Mouse (Mus musculus) neural tube, embryonic 12.5 days (tissue): ENCODE measurements at regions not wholly inside any gene's neighbourhood (a gene's known extent, or its start where the extent isn't known, plus 50 kb on each side); places are given as distances from the start of the nearest gene placed in this dataset.

ENCODE experiments used
- ATAC-seq: fragments of 200-750 bp; cut with Nextera tagmentation; 2 replicates; pipeline ENCODE4 v1.8.0; 2017; ENCODE audit warnings: low read depth, mild to moderate bottlenecking, moderate TSS enrichment, moderate library complexity; ENCODE audit not compliant: low FRiP score
- H3K27ac ChIP-seq: fragments of 300-500 bp; sonication (generic); 2 replicates; pipeline ENCODE4 v1.5.1; 2016
- H3K27me3 ChIP-seq: fragments of 300-500 bp; sonication (generic); replicated peaks from 2 replicates; pipeline ENCODE4 v1.6.1; 2016; ENCODE audit warnings: mild to moderate bottlenecking
- H3K36me3 ChIP-seq: fragments of 300-500 bp; sonication (generic); 2 replicates; pipeline ENCODE4 v1.6.1; 2016; ENCODE audit warnings: mild to moderate bottlenecking
- H3K4me1 ChIP-seq: fragments of 300-500 bp; sonication (generic); 2 replicates; pipeline ENCODE4 v1.6.1; 2016
- H3K4me2 ChIP-seq: fragments of 300-500 bp; sonication (generic); replicated peaks from 2 replicates; pipeline ENCODE4 v1.6.1; 2016; ENCODE audit warnings: mild to moderate bottlenecking
- H3K4me3 ChIP-seq: fragments of 300-500 bp; sonication (generic); 2 replicates; pipeline ENCODE4 v1.5.1; 2016
- H3K9ac ChIP-seq: fragments of 300-500 bp; sonication (generic); 2 replicates; pipeline ENCODE4 v1.6.1; 2016; ENCODE audit warnings: mild to moderate bottlenecking
- H3K9me3 ChIP-seq: fragments of 300-500 bp; sonication (generic); 2 replicates; pipeline ENCODE4 v1.6.1; 2016; ENCODE audit warnings: mild to moderate bottlenecking
- WGBS: fragments of 180-500 bp; shearing (Covaris S2); methylation state at CpG from one replicate; pipeline ENCODE4 v1.1.7; 2016; 5-methylcytosine and 5-hydroxymethylcytosine counted together

DNA sequence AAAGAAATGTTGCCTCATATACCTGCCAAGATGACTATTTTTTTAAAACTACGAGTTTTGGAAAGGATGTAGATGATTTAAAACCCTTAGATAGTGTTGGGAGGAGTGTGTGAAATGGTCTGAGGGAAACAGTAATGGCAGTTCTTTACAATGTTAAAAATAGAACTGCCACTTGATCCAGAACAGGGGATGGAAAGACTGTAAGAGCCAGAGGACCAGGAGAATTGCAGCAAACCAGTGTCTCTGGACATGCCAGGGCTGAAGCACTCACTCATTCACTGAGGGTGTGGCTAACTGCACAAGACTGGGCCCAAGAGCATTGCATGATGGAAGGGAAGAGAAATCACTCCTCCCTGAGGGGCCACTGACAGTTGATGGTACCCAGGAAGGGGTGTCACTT lies 53.9 kb upstream of the Rasgef1b start:
- Histone ChIP-seq H3K4me2 (no peak overlapping the region), H3K4me1 (peaks cover 10% of the 10 kb centered on the region), H3K9me3 (no peaks in the 10 kb centered on the region), H3K27ac (no peak overlapping the region), H3K27me3 (no peaks in the 10 kb centered on the region), H3K9ac (no peak overlapping the region), H3K36me3 (no peaks in the 10 kb centered on the region), H3K4me3 (no peak overlapping the region)
- WGBS = 82% methylated on average over 1 of the region's 1 CpGs
- no peak for ATAC-seq

DNA sequence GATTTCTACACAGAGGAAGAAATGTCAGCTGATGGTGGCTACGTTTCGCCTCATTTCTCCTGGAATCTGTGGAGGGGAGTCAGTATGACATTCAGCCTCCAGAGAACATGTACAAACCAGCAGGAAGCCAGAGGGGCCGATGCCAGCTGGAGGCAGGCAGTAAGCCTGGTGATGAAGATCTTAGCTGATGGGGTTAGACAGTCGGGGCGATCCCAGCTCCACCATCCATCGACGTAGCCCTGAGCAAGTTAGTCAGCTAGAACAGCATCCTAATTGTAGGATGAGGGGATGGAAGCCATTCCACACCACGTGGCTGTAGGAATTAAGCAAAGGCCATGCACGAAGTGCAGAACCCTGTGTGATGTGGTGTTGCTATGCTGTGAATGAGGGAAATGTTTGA lies 57.0 kb upstream of the Rasgef1b start:
- Histone ChIP-seq H3K4me2 (no peak overlapping the region), H3K36me3 (no peaks in the 10 kb centered on the region), H3K9ac (no peak overlapping the region), H3K27ac (no peak overlapping the region), H3K27me3 (no peaks in the 10 kb centered on the region), H3K4me1 (peaks cover 15% of the 10 kb centered on the region), H3K9me3 (no peaks in the 10 kb centered on the region), H3K4me3 (no peak overlapping the region)
- ATAC-seq = 0 out of 2 replicates have a peak, but pooled peaks have one; percentile 26
- 75% methylated on average over 9 of the region's 9 CpGs for WGBS

DNA sequence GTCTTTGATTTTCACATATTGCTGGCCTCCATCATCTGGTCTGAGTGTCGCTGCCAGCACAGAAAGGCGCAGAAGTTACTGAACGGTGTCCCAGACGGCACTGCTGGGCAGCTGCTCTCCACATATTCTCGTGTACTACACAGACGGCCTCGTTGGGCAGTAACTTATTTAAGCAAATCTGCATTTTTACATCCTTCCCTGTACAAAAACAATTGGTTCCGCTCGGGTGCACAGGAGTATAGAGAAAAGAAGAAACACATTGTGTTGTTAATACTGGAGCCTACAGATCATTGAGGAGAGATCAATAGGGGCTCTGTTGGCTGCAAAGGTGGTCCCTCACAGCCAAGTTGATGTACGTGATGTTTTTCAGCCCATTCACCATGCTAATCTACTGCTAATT lies 58.4 kb upstream of the Rasgef1b start:
- H3K4me2 ChIP-seq = peak overlapping the region; percentile 15
- H3K27ac ChIP-seq = no peak overlapping the region
- ATAC-seq = peak; percentile 90
- H3K9ac ChIP-seq = no peak overlapping the region
- peaks cover 15% of the 10 kb centered on the region for H3K4me1 ChIP-seq
- 23% methylated on average over 10 of the region's 10 CpGs for WGBS
- H3K4me3 ChIP-seq = no peak overlapping the region
- no peaks in the 10 kb centered on the region for H3K27me3 ChIP-seq
- no peaks in the 10 kb centered on the region for H3K9me3 ChIP-seq
- no peaks in the 10 kb centered on the region for H3K36me3 ChIP-seq

DNA sequence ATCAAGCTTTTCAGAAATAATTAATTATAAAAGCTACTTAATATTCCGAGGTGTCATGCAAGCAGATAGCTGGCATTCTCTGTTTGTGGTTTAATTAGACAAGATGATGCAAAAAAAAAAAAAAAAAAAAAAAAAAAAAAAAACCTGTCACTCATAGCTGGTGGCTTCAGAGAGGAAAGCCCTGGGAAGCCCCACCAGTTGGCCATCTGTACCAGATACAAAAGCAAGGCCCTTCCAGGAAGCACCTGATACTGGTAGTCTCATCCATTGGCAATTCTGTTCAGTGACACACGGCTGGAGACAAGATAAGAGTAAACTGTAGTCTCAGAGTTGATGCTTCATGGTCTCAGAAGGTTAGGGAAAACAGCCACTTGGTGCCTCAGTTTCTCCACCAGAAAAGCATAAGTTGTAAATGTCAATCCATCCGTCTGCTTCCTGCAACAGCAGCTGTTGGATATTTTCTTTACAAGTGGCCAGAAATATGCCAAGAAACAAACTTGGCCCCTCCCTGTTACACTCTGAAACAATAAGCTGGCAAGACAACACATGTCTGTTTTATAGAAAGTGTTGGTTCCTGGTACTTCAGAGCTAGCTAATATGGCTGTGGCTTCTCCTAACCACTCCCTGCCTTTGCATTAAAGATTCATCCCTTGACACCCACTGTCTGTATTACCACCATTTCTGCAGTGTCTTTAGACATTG lies 59.0 kb upstream of the Rasgef1b start:
- no peak overlapping the region for H3K27ac ChIP-seq
- no peaks in the 10 kb centered on the region for H3K36me3 ChIP-seq
- H3K4me2 ChIP-seq = no peak overlapping the region
- no peaks in the 10 kb centered on the region for H3K9me3 ChIP-seq
- H3K4me1 ChIP-seq = peaks cover 15% of the 10 kb centered on the region
- H3K27me3 ChIP-seq = no peaks in the 10 kb centered on the region
- no peak overlapping the region for H3K4me3 ChIP-seq
- no peak overlapping the region for H3K9ac ChIP-seq
- peak; percentile 68; the same call in 1 of the 2 replicates for ATAC-seq
- WGBS = 55% methylated on average over 3 of the region's 3 CpGs

DNA sequence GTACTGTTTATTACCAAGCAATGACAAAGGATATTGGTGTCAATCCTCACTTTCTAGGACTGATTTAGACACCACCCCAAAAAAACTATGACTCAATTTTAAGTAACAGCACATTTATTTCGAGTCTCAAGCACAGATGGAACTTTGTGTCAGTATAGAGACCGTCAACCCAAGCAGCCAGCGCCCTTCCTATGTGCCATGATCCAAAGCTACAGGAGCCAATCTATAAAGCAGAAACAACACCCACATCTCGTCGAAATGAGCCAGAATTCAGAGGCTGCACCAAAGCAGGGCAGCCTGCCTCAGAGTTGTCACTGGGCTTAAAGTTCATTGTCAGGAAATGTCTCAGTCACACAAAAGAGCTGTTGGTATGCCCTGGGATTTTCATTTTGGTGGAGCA lies 61.9 kb upstream of the Rasgef1b start:
- Histone ChIP-seq H3K36me3 (no peaks in the 10 kb centered on the region), H3K4me2 (no peak overlapping the region), H3K9ac (no peak overlapping the region), H3K4me1 (peaks cover 15% of the 10 kb centered on the region), H3K9me3 (no peaks in the 10 kb centered on the region), H3K27ac (no peak overlapping the region), H3K27me3 (no peaks in the 10 kb centered on the region), H3K4me3 (no peak overlapping the region)
- ATAC-seq = no peak
- WGBS = 89% methylated on average over 5 of the region's 5 CpGs

DNA sequence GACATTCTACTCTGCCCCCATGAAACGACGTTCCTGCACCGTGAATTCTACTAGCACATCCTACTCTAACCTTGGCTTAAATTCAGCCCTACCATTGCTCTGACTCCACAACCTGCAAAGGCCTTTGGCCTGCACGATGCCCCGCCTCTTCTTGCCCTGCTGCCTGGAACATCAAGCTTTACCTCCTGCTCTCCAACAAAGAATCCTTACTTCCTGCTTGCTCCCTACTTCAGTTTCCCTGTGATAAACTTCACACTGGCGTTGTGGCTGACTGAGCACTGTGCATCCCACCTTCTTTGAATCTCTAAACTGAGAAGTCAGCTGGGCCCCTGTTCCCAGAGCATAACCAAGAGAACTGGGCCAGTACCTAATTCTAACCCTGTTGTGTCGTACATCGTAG lies 71.7 kb upstream of the Rasgef1b start:
- Histone ChIP-seq H3K4me1 (peaks cover 7% of the 10 kb centered on the region; the same call in 1 of the 2 replicates), H3K9me3 (no peaks in the 10 kb centered on the region), H3K36me3 (no peaks in the 10 kb centered on the region), H3K9ac (no peak overlapping the region), H3K4me3 (no peak overlapping the region), H3K27me3 (0 out of 2 replicates have a peak, but pooled peaks cover 5% of the 10 kb centered on the region), H3K27ac (no peak overlapping the region), H3K4me2 (no peak overlapping the region)
- ATAC-seq = no peak
- 71% methylated on average over 8 of the region's 8 CpGs for WGBS

DNA sequence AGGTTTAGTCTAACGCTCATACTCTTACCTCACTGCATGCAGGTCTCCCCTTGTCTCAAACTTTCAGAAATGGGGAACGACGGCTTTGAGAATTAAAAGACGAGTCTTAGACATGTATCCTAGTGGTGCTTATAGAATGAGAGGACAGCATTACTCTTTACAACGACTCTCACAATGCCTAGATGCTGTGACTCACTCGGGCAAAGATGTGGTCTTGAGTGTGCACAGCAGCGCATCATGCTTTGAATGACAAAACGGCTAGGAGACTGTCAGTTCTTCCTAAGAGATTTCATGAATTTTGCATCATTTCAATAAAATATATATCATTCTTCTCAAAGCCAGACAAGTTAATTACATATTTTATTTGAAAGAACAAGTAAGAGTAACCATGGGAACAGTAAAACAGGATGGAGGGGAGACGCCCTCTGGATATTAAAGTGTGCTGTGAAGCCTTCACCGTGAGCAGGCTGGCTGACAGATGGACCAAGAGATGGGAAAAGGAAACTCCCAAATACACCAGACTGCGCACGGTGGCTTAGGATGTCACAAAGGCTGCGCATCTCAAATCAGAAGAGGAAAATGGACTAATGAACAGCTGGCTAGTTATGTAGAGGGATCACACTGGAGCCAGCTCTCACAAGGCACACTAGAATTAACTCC lies 73.1 kb upstream of the Rasgef1b start:
- Histone ChIP-seq H3K9ac (no peak overlapping the region), H3K36me3 (no peaks in the 10 kb centered on the region), H3K4me2 (no peak overlapping the region), H3K27me3 (0 out of 2 replicates have a peak, but pooled peaks cover 5% of the 10 kb centered on the region), H3K9me3 (no peaks in the 10 kb centered on the region), H3K4me3 (no peak overlapping the region), H3K27ac (no peak overlapping the region), H3K4me1 (peaks cover 7% of the 10 kb centered on the region; the same call in 1 of the 2 replicates)
- WGBS = 45% methylated on average over 13 of the region's 13 CpGs
- no peak for ATAC-seq

DNA sequence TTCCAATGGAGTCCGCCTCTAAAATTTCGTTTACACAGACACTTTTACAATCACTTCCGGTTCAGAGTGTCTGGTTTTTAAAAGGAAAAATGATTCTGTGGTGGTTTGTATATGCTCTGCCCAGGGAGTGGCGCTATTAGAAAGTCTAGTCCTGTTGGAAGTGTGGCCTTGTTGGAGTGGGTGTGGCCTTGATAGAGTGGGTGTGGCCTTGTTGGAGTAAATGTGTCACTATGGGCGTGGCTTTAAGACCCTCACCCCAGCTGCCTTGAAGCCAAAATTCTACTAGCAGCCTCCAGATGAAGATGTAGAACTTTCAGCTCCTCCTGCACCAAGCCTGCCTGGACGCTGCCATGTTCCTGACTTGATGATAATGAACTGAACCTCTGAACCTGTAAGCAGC lies 79.2 kb upstream of the Vamp9 start:
- 84% methylated on average over 6 of the region's 6 CpGs for WGBS

DNA sequence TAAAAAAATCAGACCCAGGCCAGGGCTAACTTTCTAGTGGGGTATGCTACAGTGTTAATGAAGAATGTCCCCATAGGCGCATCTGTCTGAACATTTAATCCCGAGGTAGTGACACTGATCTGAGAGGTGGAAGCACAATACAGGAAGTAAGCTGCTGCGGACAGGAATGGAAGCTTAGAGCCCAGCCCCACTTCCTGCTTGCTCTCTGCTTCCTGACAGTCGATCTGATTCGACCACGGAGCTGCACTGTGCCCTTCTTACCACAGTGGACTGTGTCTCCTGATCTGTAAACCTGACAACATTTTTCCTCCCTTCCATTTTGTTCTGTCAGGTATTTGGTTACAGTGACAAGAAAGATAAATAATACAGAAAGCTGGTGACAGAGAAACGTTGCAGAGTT lies 77.5 kb upstream of the Vamp9 start:
- WGBS = 80% methylated on average over 7 of the region's 7 CpGs
- Histone ChIP-seq H3K4me1 (no peaks in the 10 kb centered on the region; the same call in 1 of the 2 replicates), H3K4me2 (no peak overlapping the region), H3K36me3 (no peaks in the 10 kb centered on the region), H3K27ac (no peak overlapping the region), H3K9ac (no peak overlapping the region), H3K4me3 (no peak overlapping the region), H3K27me3 (no peaks in the 10 kb centered on the region), H3K9me3 (no peaks in the 10 kb centered on the region)
- no peak for ATAC-seq

More for the DNA sequence above, 79.2 kb upstream of the Vamp9 start:
- Histone ChIP-seq H3K9ac (no peak overlapping the region), H3K27me3 (no peaks in the 10 kb centered on the region), H3K4me3 (no peak overlapping the region), H3K4me1 (no peaks in the 10 kb centered on the region; the same call in 1 of the 2 replicates), H3K4me2 (no peak overlapping the region), H3K9me3 (no peaks in the 10 kb centered on the region), H3K36me3 (no peaks in the 10 kb centered on the region), H3K27ac (no peak overlapping the region)
- no peak for ATAC-seq

DNA sequence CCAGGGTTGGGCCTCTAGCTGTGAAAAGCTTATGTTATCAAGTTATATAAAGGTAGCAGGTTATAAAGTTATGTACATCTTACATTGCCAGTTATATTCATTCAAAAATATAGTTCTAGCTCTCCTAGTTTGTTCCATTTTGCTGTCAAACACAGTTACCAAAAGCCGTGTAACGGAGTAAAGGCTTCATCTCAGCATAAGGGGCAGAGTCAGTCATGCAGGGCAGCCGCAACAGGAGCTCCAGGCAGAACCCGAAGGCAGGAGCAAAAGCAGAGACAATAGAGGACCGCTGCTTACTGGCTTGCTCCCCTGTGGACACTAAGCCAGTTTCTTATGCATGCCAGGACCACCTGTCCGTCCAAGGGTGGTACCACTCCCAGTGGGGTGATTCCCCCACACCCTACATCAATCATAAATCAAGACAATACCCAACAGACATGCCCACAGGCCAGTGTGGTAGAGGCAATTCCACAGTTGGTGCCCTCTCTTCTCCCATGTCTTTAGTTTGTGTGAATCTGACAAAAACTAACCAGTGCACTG lies 67.7 kb upstream of the Vamp9 start:
- Histone ChIP-seq H3K4me1 (peaks cover 17% of the 10 kb centered on the region), H3K27ac (no peak overlapping the region), H3K4me2 (no peak overlapping the region), H3K9ac (no peak overlapping the region), H3K9me3 (no peaks in the 10 kb centered on the region), H3K4me3 (no peak overlapping the region), H3K36me3 (no peaks in the 10 kb centered on the region), H3K27me3 (no peaks in the 10 kb centered on the region)
- ATAC-seq = no peak
- WGBS = 56% methylated on average over 6 of the region's 6 CpGs

DNA sequence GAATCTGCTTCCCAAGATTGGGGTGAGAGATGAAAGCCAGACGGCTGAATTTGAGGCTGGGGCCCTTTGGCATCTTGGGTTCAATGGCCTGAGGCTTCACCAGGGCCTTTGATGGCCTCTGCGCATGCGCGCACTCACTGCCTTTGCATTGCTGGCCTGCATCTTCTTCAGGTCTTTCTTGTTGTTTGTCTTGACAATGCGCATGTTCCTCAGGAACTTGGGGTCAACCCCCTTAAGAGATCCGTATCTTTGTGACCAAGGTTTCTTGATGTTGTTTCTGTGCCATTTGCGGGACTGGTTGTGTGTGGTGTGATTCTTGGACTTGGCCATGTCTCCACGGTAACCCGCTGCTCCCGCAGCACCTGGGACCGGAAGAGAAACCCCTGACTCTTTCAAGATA lies 66.4 kb upstream of the Vamp9 start:
- no peaks in the 10 kb centered on the region for H3K27me3 ChIP-seq
- peaks cover 17% of the 10 kb centered on the region for H3K4me1 ChIP-seq
- no peaks in the 10 kb centered on the region for H3K36me3 ChIP-seq
- H3K4me2 ChIP-seq = no peak overlapping the region
- WGBS = 94% methylated on average over 11 of the region's 11 CpGs
- no peak overlapping the region for H3K9ac ChIP-seq
- H3K9me3 ChIP-seq = no peaks in the 10 kb centered on the region
- H3K27ac ChIP-seq = no peak overlapping the region
- no peak for ATAC-seq
- no peak overlapping the region for H3K4me3 ChIP-seq

DNA sequence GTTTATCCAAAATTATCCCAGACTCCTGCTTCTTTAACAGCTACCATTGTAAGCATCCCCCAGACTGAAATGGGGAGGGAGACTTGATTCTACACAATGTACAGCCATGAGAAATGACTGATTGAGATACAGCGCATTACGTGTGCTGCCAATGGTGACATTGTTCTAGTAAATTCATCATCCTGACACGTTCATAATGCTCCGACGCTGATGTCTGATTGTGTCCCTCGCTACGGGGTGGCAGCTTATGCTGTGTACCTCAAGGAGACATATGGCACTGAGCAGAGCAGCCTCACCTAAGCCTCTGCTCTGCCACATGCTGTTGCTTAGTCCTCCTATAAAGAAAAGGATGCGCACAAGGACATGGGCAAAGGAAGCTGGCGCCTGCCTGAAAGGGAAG lies 65.2 kb upstream of the Vamp9 start:
- no peaks in the 10 kb centered on the region for H3K36me3 ChIP-seq
- H3K9ac ChIP-seq = no peak overlapping the region
- H3K4me2 ChIP-seq = peak overlapping the region; percentile 10
- ATAC-seq = peak; percentile 77
- H3K4me1 ChIP-seq = peaks cover 17% of the 10 kb centered on the region
- no peak overlapping the region for H3K27ac ChIP-seq
- WGBS = 39% methylated on average over 9 of the region's 9 CpGs
- no peak overlapping the region for H3K4me3 ChIP-seq
- no peaks in the 10 kb centered on the region for H3K9me3 ChIP-seq
- H3K27me3 ChIP-seq = no peaks in the 10 kb centered on the region
